Mouse (Mus musculus) neural tube, embryonic 14.5 days (tissue): ENCODE measurements at regions not wholly inside any gene's neighbourhood (a gene's known extent, or its start where the extent isn't known, plus 50 kb on each side); places are given as distances from the start of the nearest gene placed in this dataset.

Experiments used
- ATAC-seq: fragments of 200-750 bp; cut with Nextera tagmentation; 2 replicates; pipeline ENCODE4 v1.8.0; 2017; ENCODE audit warnings: low read depth, mild to moderate bottlenecking, moderate TSS enrichment, moderate library complexity
- H3K27ac ChIP-seq: fragments of 300-500 bp; sonication (generic); 2 replicates; pipeline ENCODE4 v1.5.1; 2014; ENCODE audit warnings: low read depth, mild to moderate bottlenecking, control low read depth, low read length, moderate library complexity, mixed read lengths
- H3K27me3 ChIP-seq: fragments of 300-500 bp; sonication (generic); 2 replicates; pipeline ENCODE4 v1.6.1; 2014; ENCODE audit warnings: low read length; ENCODE audit not compliant: control insufficient read depth, insufficient read depth
- H3K36me3 ChIP-seq: fragments of 300-500 bp; sonication (generic); 2 replicates; pipeline ENCODE4 v1.6.1; 2014; ENCODE audit warnings: low read length, mixed read lengths; ENCODE audit not compliant: control insufficient read depth, insufficient read depth
- H3K4me1 ChIP-seq: fragments of 300-500 bp; sonication (generic); 2 replicates; pipeline ENCODE4 v1.6.1; 2014; ENCODE audit warnings: low read length; ENCODE audit not compliant: control insufficient read depth, insufficient read depth
- H3K4me2 ChIP-seq: fragments of 300-500 bp; sonication (generic); 2 replicates; pipeline ENCODE4 v1.6.1; 2014; ENCODE audit warnings: mild to moderate bottlenecking, low read depth, low read length, control low read depth
- H3K4me3 ChIP-seq: fragments of 300-500 bp; sonication (generic); 2 replicates; pipeline ENCODE4 v1.5.1; 2014; ENCODE audit warnings: low read depth, low read length, control low read depth, mixed read lengths
- H3K9ac ChIP-seq: fragments of 300-500 bp; sonication (generic); replicated peaks from 2 replicates; pipeline ENCODE4 v1.6.1; 2014; ENCODE audit warnings: low read depth, mild to moderate bottlenecking, control low read depth, low read length, mixed read lengths
- H3K9me3 ChIP-seq: fragments of 300-500 bp; sonication (generic); 2 replicates; pipeline ENCODE4 v1.6.1; 2016; ENCODE audit warnings: low read length; ENCODE audit not compliant: control insufficient read depth
- WGBS: fragments of 180-500 bp; shearing (Covaris S2); extraction: QIAGEN DNeasy Blood & Tissue Kit; methylation state at CpG from one replicate; pipeline ENCODE4 v1.1.7; 2014; 5-methylcytosine and 5-hydroxymethylcytosine counted together

GRCm38 (mm10) chr8:50708219-50708911 is 1864.6 kb upstream of the Tenm3 start:
- Histone ChIP-seq H3K9me3 (no peaks in the 10 kb centered on the region), H3K36me3 (no peaks in the 10 kb centered on the region), H3K27ac (no peak overlapping the region), H3K4me1 (peaks cover 3% of the 10 kb centered on the region; the same call in 1 of the 2 replicates), H3K4me2 (no peak overlapping the region), H3K9ac (no peak overlapping the region), H3K4me3 (no peak overlapping the region), H3K27me3 (no peaks in the 10 kb centered on the region)
- ATAC-seq: peak; percentile 85
- WGBS: 11% methylated on average over 6 of the region's 6 CpGs

- ATAC-seq: no peak
- 27% methylated on average over 1 of the region's 1 CpGs for WGBS
- Histone ChIP-seq H3K4me1 (peaks cover 3% of the 10 kb centered on the region; the same call in 1 of the 2 replicates), H3K36me3 (no peaks in the 10 kb centered on the region), H3K4me2 (no peak overlapping the region), H3K4me3 (no peak overlapping the region), H3K27me3 (no peaks in the 10 kb centered on the region), H3K9me3 (no peaks in the 10 kb centered on the region), H3K27ac (no peak overlapping the region), H3K9ac (no peak overlapping the region)
Measured at GRCm38 (mm10) chr8:50704276-50704675, 1860.5 kb upstream of the Tenm3 start.

DNA sequence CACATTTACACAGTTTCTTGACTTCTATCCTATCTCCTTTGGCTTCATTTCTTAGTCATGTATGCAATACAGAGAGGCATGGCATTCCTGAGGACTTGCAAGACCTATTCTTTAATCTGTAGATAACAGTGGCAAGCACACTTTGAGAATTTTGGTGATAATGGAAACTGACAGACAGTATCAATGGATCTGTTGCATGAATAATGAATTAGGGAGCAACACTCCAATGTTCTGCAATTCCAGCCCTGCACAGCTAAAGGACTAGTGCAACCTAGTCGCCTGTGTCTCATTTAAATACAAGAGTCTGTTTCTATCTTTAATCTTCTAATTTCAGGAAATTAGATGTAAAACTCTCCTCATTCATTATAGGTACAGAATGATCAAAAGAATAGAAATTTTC is 1845.3 kb upstream of the Tenm3 start:
- Histone ChIP-seq H3K27me3 (no peaks in the 10 kb centered on the region), H3K4me2 (no peak overlapping the region), H3K9me3 (no peaks in the 10 kb centered on the region), H3K36me3 (no peaks in the 10 kb centered on the region), H3K4me1 (no peaks in the 10 kb centered on the region), H3K9ac (no peak overlapping the region), H3K27ac (no peak overlapping the region), H3K4me3 (no peak overlapping the region)
- ATAC-seq: no peak
- WGBS: 61% methylated on average over 1 of the region's 1 CpGs

DNA sequence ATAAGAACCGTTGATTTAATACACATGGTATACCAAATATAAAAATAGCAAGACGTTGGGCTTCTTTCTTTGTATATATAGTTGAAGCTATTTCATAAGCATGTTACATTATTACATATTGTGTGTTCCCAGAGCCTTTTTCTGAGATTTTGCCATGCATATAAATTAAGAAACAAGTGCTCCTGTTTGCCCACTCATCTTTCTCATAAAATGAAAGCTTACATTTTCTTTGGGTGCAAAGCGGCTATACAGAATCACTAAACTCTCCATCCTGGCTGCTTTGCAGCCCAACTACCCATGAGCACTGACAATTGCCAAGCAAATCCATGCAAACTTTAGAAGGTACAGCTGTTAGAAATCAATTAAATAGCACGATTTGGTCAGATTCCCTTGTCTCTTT is 1821.6 kb upstream of the Tenm3 start:
- Histone ChIP-seq H3K36me3 (no peaks in the 10 kb centered on the region), H3K9ac (no peak overlapping the region), H3K27ac (no peak overlapping the region), H3K4me3 (no peak overlapping the region), H3K4me1 (no peaks in the 10 kb centered on the region), H3K27me3 (no peaks in the 10 kb centered on the region), H3K4me2 (no peak overlapping the region), H3K9me3 (no peaks in the 10 kb centered on the region)
- 81% methylated on average over 4 of the region's 4 CpGs for WGBS
- ATAC-seq: no peak
